Mouse (Mus musculus) heart, embryonic 16.5 days (tissue): ENCODE measurements around the gene Xirp1. TPM values are rescaled to one million over a fixed set of nuclear protein-coding genes. Genes with fewer than 3 reads are reported as not detected.
A peak's percentile ranks its signal among the peaks of the same experiment; 100 is the strongest.

ENCODE experiments used
- ATAC-seq: fragments of 200-750 bp; cut with Nextera tagmentation; replicated peaks from 2 replicates; pipeline ENCODE4 v1.8.0; 2017; ENCODE audit warnings: moderate number of reproducible peaks; ENCODE audit not compliant: insufficient read depth, low FRiP score; ENCODE audit errors: extremely low read depth
- H3K27ac ChIP-seq: fragments of 300-500 bp; sonication (generic); 2 replicates; pipeline ENCODE4 v1.5.1; 2014; ENCODE audit warnings: mild to moderate bottlenecking, low read length, control low read depth, moderate library complexity
- H3K27me3 ChIP-seq: fragments of 300-500 bp; sonication (generic); 2 replicates; pipeline ENCODE4 v1.6.1; 2014; ENCODE audit warnings: low read length, mixed read lengths; ENCODE audit not compliant: control insufficient read depth, insufficient read depth
- H3K36me3 ChIP-seq: fragments of 300-500 bp; sonication (generic); 2 replicates; pipeline ENCODE4 v1.6.1; 2014; ENCODE audit not compliant: control insufficient read depth, insufficient read depth
- H3K4me1 ChIP-seq: fragments of 300-500 bp; sonication (generic); 2 replicates; pipeline ENCODE4 v1.6.1; 2014; ENCODE audit warnings: low read length, mixed read lengths; ENCODE audit not compliant: control insufficient read depth, insufficient read depth
- H3K4me2 ChIP-seq: fragments of 300-500 bp; sonication (generic); 2 replicates; pipeline ENCODE4 v1.6.1; 2014; ENCODE audit warnings: low read depth, mild to moderate bottlenecking, control low read depth, low read length
- H3K4me3 ChIP-seq: fragments of 300-500 bp; sonication (generic); 2 replicates; pipeline ENCODE4 v1.5.1; 2014; ENCODE audit warnings: mild to moderate bottlenecking, control low read depth, low read length
- H3K9ac ChIP-seq: fragments of 300-500 bp; sonication (generic); 2 replicates; pipeline ENCODE4 v1.6.1; 2014; ENCODE audit warnings: low read length, control low read depth
- H3K9me3 ChIP-seq: fragments of 300-500 bp; sonication (generic); replicated peaks from 2 replicates; pipeline ENCODE4 v1.6.1; 2016; ENCODE audit warnings: low read length; ENCODE audit not compliant: control insufficient read depth
- WGBS: fragments of 180-500 bp; shearing (Covaris S2); extraction: QIAGEN DNeasy Blood & Tissue Kit; methylation state at CpG from one replicate; pipeline ENCODE4 v1.1.7; 2014; 5-methylcytosine and 5-hydroxymethylcytosine counted together
- polyA plus RNA-seq: library from polyadenylated mRNA; unstranded; fragments of >200 nt; fragmentation: Nextera tagmentation; extraction: Ambion mirVana; gene quantifications from 2 replicates; pipeline ENCODE4 v1.2.1, GENCODE M21; 2015

The Xirp1 gene
- polyA plus RNA-seq, 1 experiment from 2014 or later = 54.9 TPM

DNA sequence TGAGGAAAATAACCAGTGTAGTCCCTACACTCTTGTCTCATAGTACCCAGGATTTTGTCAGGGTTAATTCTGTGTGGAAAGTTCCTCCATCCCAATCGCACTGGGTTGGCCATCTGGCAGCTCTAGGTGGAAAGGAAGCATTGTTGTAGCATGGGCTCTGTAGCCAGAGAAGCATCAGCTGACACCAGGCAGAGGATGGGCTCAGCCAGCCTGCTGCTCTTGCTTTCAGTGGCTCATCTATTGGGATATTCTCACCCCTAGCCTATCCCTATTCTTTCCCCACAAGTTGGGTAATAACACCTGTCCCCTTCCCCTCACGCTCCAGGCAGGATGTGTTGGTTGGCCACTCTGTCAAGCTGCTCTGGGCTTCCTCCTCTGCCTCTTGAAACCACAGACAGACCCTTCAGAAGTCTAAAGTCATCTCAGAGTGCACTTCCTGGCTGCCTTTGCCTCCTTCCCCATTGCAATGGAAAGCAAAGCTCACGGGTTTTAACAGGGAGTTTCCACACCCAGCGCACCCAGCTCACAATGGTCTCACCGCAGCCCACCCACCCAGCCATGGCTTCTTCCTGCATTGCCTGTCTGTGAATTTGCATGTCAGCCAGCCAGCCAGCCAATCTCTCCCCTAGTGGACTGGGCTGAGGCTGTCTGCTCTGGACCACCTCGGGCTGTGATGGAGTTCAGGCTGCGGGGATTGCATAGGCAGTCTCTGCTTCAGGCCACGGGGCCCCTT lies 31.3 kb upstream of the Xirp1 start:
- Histone ChIP-seq H3K4me3 (no peak overlapping the region), H3K9me3 (no peaks in the 10 kb centered on the region), H3K27ac (no peak overlapping the region), H3K4me2 (no peak overlapping the region), H3K27me3 (no peaks in the 10 kb centered on the region), H3K36me3 (no peaks in the 10 kb centered on the region), H3K9ac (no peak overlapping the region), H3K4me1 (no peaks in the 10 kb centered on the region)
- 51% methylated on average over 8 of the region's 8 CpGs for WGBS
- ATAC-seq = peak; percentile 18; the same call in 1 of the 2 replicates

DNA sequence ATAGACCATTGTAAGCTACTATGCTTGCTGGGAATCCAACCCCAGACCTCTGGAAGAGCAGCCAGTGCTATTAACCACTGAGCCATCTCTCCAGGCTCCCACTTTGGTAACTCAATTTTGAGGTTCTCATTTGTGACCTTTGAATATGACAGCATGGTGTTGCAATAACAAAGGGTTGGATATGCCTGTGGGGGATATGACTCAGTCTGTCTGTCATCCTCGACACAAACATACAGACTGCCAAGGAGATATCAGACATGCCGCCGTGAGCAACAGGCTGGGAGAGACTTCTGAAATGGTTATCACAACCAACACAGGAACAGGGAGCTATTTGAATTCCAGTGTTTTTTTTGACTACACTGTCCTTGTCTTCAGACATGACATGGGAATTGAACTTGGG lies 26.0 kb upstream of the Xirp1 start:
- H3K9ac ChIP-seq = no peak overlapping the region
- no peak overlapping the region for H3K27ac ChIP-seq
- 22% methylated on average over 3 of the region's 3 CpGs for WGBS
- H3K9me3 ChIP-seq = no peaks in the 10 kb centered on the region
- no peaks in the 10 kb centered on the region for H3K4me1 ChIP-seq
- H3K27me3 ChIP-seq = no peaks in the 10 kb centered on the region
- H3K36me3 ChIP-seq = no peaks in the 10 kb centered on the region
- no peak overlapping the region for H3K4me3 ChIP-seq
- H3K4me2 ChIP-seq = no peak overlapping the region
- no peak for ATAC-seq

DNA sequence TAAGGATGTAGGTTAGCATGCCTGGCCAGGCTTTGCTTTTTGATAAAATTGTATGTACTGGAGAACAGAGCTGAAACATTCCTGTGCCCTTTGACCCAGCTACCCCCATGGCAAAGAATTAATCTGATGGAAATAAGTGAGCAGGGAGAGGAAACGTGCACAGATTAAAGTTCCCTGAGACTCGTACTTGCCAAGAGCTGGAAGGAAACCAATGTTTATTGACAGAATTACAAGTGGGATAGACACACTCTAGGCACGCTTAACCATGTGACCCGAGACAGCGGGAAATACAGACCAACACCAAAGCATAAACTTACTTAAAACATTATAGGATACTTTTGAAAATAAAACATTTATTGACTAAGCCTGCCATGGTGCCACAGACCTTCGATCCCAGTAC lies 25.1 kb upstream of the Xirp1 start:
- Histone ChIP-seq H3K36me3 (no peaks in the 10 kb centered on the region), H3K27ac (no peak overlapping the region), H3K4me3 (no peak overlapping the region), H3K9me3 (no peaks in the 10 kb centered on the region), H3K4me1 (no peaks in the 10 kb centered on the region), H3K9ac (no peak overlapping the region), H3K27me3 (no peaks in the 10 kb centered on the region), H3K4me2 (no peak overlapping the region)
- ATAC-seq = no peak; the same call in 1 of the 2 replicates
- WGBS = 71% methylated on average over 6 of the region's 6 CpGs

- Histone ChIP-seq H3K4me2 (no peak overlapping the region), H3K9me3 (peaks cover 6% of the 10 kb centered on the region; the same call in 1 of the 2 replicates), H3K4me1 (no peaks in the 10 kb centered on the region), H3K27me3 (no peaks in the 10 kb centered on the region), H3K36me3 (no peaks in the 10 kb centered on the region), H3K9ac (no peak overlapping the region), H3K27ac (no peak overlapping the region), H3K4me3 (no peak overlapping the region)
- no peak for ATAC-seq
- WGBS = 75% methylated on average over 7 of the region's 7 CpGs
Observed at GRCm38 (mm10) chr9:120043115-120043514, 19.7 kb upstream of the Xirp1 start.

GRCm38 (mm10) chr9:120037414-120037813 lies 14.0 kb upstream of the Xirp1 start:
- ATAC-seq = no peak
- H3K27ac ChIP-seq = no peak overlapping the region
- WGBS = 63% methylated on average over 7 of the region's 7 CpGs
- H3K36me3 ChIP-seq = no peaks in the 10 kb centered on the region
- H3K9me3 ChIP-seq = peaks cover 6% of the 10 kb centered on the region; the same call in 1 of the 2 replicates
- no peak overlapping the region for H3K9ac ChIP-seq
- no peak overlapping the region for H3K4me2 ChIP-seq
- no peak overlapping the region for H3K4me3 ChIP-seq
- no peaks in the 10 kb centered on the region for H3K27me3 ChIP-seq
- no peaks in the 10 kb centered on the region for H3K4me1 ChIP-seq

- H3K4me3 ChIP-seq = no peak overlapping the region
- H3K36me3 ChIP-seq = no peaks in the 10 kb centered on the region
- no peak overlapping the region for H3K9ac ChIP-seq
- no peaks in the 10 kb centered on the region for H3K9me3 ChIP-seq
- 74% methylated on average over 8 of the region's 8 CpGs for WGBS
- no peaks in the 10 kb centered on the region for H3K27me3 ChIP-seq
- H3K4me1 ChIP-seq = no peaks in the 10 kb centered on the region
- H3K27ac ChIP-seq = no peak overlapping the region
- H3K4me2 ChIP-seq = no peak overlapping the region
- no peak for ATAC-seq
Observed at GRCm38 (mm10) chr9:120034375-120034774, 11.0 kb upstream of the Xirp1 start.

- H3K27me3 ChIP-seq = no peaks in the 10 kb centered on the region
- 80% methylated on average over 6 of the region's 6 CpGs for WGBS
- no peak overlapping the region for H3K4me2 ChIP-seq
- H3K4me3 ChIP-seq = no peak overlapping the region
- 0 out of 2 replicates have a peak, but pooled peaks cover 2% of the 10 kb centered on the region for H3K4me1 ChIP-seq
- H3K36me3 ChIP-seq = no peaks in the 10 kb centered on the region
- ATAC-seq = no peak
- no peaks in the 10 kb centered on the region for H3K9me3 ChIP-seq
- no peak overlapping the region for H3K9ac ChIP-seq
- H3K27ac ChIP-seq = no peak overlapping the region
Observed at GRCm38 (mm10) chr9:120032710-120033109, 9.3 kb upstream of the Xirp1 start.

GRCm38 (mm10) chr9:120030421-120030820 lies 7.0 kb upstream of the Xirp1 start:
- ATAC-seq = no peak
- Histone ChIP-seq H3K27me3 (no peaks in the 10 kb centered on the region), H3K9ac (no peak overlapping the region), H3K4me2 (no peak overlapping the region), H3K9me3 (no peaks in the 10 kb centered on the region), H3K4me1 (peaks cover 17% of the 10 kb centered on the region), H3K27ac (no peak overlapping the region), H3K4me3 (no peak overlapping the region), H3K36me3 (no peaks in the 10 kb centered on the region)
- WGBS = 73% methylated on average over 10 of the region's 10 CpGs

DNA sequence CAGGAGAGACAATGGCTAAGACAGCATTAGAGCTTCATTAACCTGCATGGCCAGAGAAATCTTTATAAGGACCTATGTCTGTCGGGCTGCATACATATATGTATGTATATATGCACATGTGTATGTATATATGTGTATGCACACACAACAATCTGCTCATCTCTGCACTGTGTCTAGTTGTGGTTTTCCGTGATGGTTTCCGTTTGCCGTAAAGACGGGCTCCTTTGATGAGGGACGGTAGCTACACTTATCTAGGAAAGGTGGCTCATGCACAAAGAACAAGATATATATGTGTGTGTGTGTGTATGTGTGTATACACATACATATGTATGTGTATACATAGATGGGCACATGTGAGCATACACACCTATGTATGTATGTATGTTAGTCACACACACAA lies 6.5 kb upstream of the Xirp1 start:
- peaks cover 22% of the 10 kb centered on the region for H3K4me1 ChIP-seq
- H3K4me2 ChIP-seq = no peak overlapping the region
- WGBS = 90% methylated on average over 6 of the region's 6 CpGs
- ATAC-seq = no peak
- no peaks in the 10 kb centered on the region for H3K27me3 ChIP-seq
- no peak overlapping the region for H3K4me3 ChIP-seq
- H3K9ac ChIP-seq = no peak overlapping the region
- no peaks in the 10 kb centered on the region for H3K36me3 ChIP-seq
- no peak overlapping the region for H3K27ac ChIP-seq
- H3K9me3 ChIP-seq = no peaks in the 10 kb centered on the region
